In genomic region chr10:78570897-78571296, GRCm38 (mm10) we compare ENCODE assay signal across 26 mouse cellular contexts. TPM values are rescaled to one million over a fixed set of nuclear protein-coding genes. Genes with fewer than 3 reads are reported as not detected.
DNase-seq lines count a peak whose midpoint lies in the region; ATAC-seq and TF ChIP-seq lines count a peak whose summit lies in the region.
"Had no signal": no experiment of that assay in that cellular context is flagged by ENCODE, and none has a peak within 500 bp of the region (broad histone marks: within the 10 kb centered on the region; RNA-seq: fewer than 3 reads in every experiment).

No protein-coding gene starts in this region.

- H3K9me3 ChIP-seq in lung, embryonic 14.5 days (ENCODE audit: low read depth, low read length), result no peaks in the 10 kb centered on the region
- no peaks in the 10 kb centered on the region for H3K9me3 ChIP-seq in embryonic facial prominence, embryonic 15.5 days (replicated peaks)
- H3K9me3 ChIP-seq in limb, embryonic 15.5 days, result no peaks in the 10 kb centered on the region
- H3K9me3 ChIP-seq: heart, embryonic 12.5 days; neural tube, embryonic 13.5 days had no signal

- H3K27me3 ChIP-seq in lung, embryonic 14.5 days (ENCODE audit: insufficient read depth, low read length), result no peaks in the 10 kb centered on the region
- H3K27me3 ChIP-seq in embryonic facial prominence, embryonic 15.5 days, result no peaks in the 10 kb centered on the region
- H3K27me3 ChIP-seq in limb, embryonic 15.5 days, result no peaks in the 10 kb centered on the region
- no peaks in the 10 kb centered on the region for H3K27me3 ChIP-seq in heart, adult 2 months (ENCODE audit: control insufficient read depth, insufficient read depth, low read length)
- H3K27me3 ChIP-seq: heart, embryonic 12.5 days; neural tube, embryonic 13.5 days had no signal

- H3K9ac ChIP-seq in lung, embryonic 14.5 days, result no peak overlapping the region
- no peak overlapping the region for H3K9ac ChIP-seq in embryonic facial prominence, embryonic 15.5 days
- H3K9ac ChIP-seq in limb, embryonic 15.5 days, result no peak overlapping the region
- H3K9ac ChIP-seq in heart, adult 2 months (ENCODE audit: low read depth, low read length), result no peak overlapping the region
- H3K9ac ChIP-seq: heart, embryonic 12.5 days; hindbrain, embryonic 14.5 days; liver, postnatal 0 days; neural tube, embryonic 13.5 days had no signal

- peak; percentile 33 for DNase-seq in lung, embryonic 14.5 days
- DNase-seq in lung, adult 18-20 months, result no peak
- DNase-seq in heart, adult 2 months, result no peak
- no peak for DNase-seq in testis, postnatal 10 days (ENCODE audit: low spot score)
- DNase-seq: adrenal gland, adult 2 months; cerebellum, adult 9-11 months; embryo, embryonic 11 days; gastrocnemius, postnatal 36 days; heart, postnatal 14 days; kidney, postnatal 14 days; layer of hippocampus, adult 9-11 months; liver, postnatal 0 days; spleen, adult 18-20 months; thymus, postnatal 36 days had no signal

- TF ChIP-seq CTCF in lung, embryonic 14.5 days (IDR thresholded peaks at IDR 0.05; ENCODE audit: low read depth), result no peak
- no peak for TF ChIP-seq CTCF in cortical plate, adult 2 months (IDR thresholded peaks at IDR 0.05; ENCODE audit: extremely low read depth, insufficient read depth, low read length)
- no peak for TF ChIP-seq CTCF in heart, adult 2 months (IDR thresholded peaks at IDR 0.05)

- H3K27ac ChIP-seq in lung, embryonic 14.5 days (ENCODE audit: low read depth), result no peak overlapping the region
- peak overlapping the region; percentile 47 for H3K27ac ChIP-seq in cortical plate, adult 2 months (ENCODE audit: insufficient read depth, low read length)
- H3K27ac ChIP-seq in embryonic facial prominence, embryonic 15.5 days (replicated peaks), result 0 out of 2 replicates have a peak overlapping the region, but pooled peaks have one; percentile 28
- H3K27ac ChIP-seq in limb, embryonic 15.5 days, result peak overlapping the region; percentile 64
- H3K27ac ChIP-seq in heart, adult 2 months, result no peak overlapping the region
- H3K27ac ChIP-seq: hindbrain, embryonic 14.5 days; left cerebral cortex, adult 2 months; neural tube, embryonic 13.5 days had no signal

- H3K4me1 ChIP-seq in lung, embryonic 14.5 days (ENCODE audit: insufficient read depth), result peaks cover 7% of the 10 kb centered on the region; the same call in 1 of the 2 replicates
- H3K4me1 ChIP-seq in cortical plate, adult 2 months (ENCODE audit: control insufficient read depth, insufficient read depth, low read length), result peaks cover 2% of the 10 kb centered on the region
- peaks cover 19% of the 10 kb centered on the region for H3K4me1 ChIP-seq in embryonic facial prominence, embryonic 15.5 days
- H3K4me1 ChIP-seq in limb, embryonic 15.5 days, result peaks cover 19% of the 10 kb centered on the region
- peaks cover 3% of the 10 kb centered on the region for H3K4me1 ChIP-seq in heart, adult 2 months (ENCODE audit: control insufficient read depth, insufficient read depth, low read length)

- whole genome bisulfite sequencing in lung, embryonic 14.5 days, result 50% methylated on average over 2 of the region's 2 CpGs
- 46% methylated on average over 2 of the region's 2 CpGs for WGBS in embryonic facial prominence, embryonic 15.5 days
- 31% methylated on average over 2 of the region's 2 CpGs for WGBS in limb, embryonic 15.5 days
- 38% methylated on average over 2 of the region's 2 CpGs for WGBS in heart, adult 2 months

- no peak for TF ChIP-seq EP300 in heart, adult 2 months (IDR thresholded peaks at IDR 0.05; ENCODE audit: insufficient read depth, low read depth, low read length)

- no peak for TF ChIP-seq POLR2A in cortical plate, adult 2 months (IDR thresholded peaks at IDR 0.05; ENCODE audit: extremely low read depth, insufficient read depth, low read length)
- TF ChIP-seq POLR2A in heart, adult 2 months (IDR thresholded peaks at IDR 0.05; ENCODE audit: insufficient read depth, low read depth, low read length), result no peak

- ATAC-seq in lung, embryonic 14.5 days (ENCODE audit: insufficient read depth), result no peak
- ATAC-seq in embryonic facial prominence, embryonic 15.5 days (ENCODE audit: insufficient number of reproducible peaks, low FRiP score, low TSS enrichment, low read depth), result no peak
- no peak for ATAC-seq in limb, embryonic 15.5 days (ENCODE audit: insufficient number of reproducible peaks, low FRiP score, low TSS enrichment, low read depth)
- ATAC-seq: forebrain, embryonic 14.5 days; intestine, postnatal 0 days; liver, postnatal 0 days had no signal

- H3K36me3 ChIP-seq in lung, embryonic 14.5 days (ENCODE audit: insufficient read depth), result no peaks in the 10 kb centered on the region
- no peaks in the 10 kb centered on the region for H3K36me3 ChIP-seq in embryonic facial prominence, embryonic 15.5 days
- H3K36me3 ChIP-seq in limb, embryonic 15.5 days, result no peaks in the 10 kb centered on the region
- H3K36me3 ChIP-seq in heart, adult 2 months (ENCODE audit: control insufficient read depth, insufficient read depth, low read length), result no peaks in the 10 kb centered on the region
- H3K36me3 ChIP-seq: heart, embryonic 12.5 days; neural tube, embryonic 13.5 days had no signal

- no peaks in the 10 kb centered on the region for H3K79me2 ChIP-seq in heart, adult 2 months (replicated peaks; ENCODE audit: control insufficient read depth, insufficient read depth, low read length)

- H3K4me2 ChIP-seq in lung, embryonic 14.5 days, result no peak overlapping the region
- H3K4me2 ChIP-seq in embryonic facial prominence, embryonic 15.5 days (replicated peaks), result no peak overlapping the region
- no peak overlapping the region for H3K4me2 ChIP-seq in limb, embryonic 15.5 days
- H3K4me2 ChIP-seq: heart, embryonic 12.5 days; hindbrain, embryonic 14.5 days; midbrain, embryonic 11.5 days; neural tube, embryonic 13.5 days had no signal

- no peak overlapping the region for H3K4me3 ChIP-seq in lung, embryonic 14.5 days (ENCODE audit: low read depth, low read length)
- H3K4me3 ChIP-seq in cortical plate, adult 2 months (ENCODE audit: insufficient read depth, low read length), result no peak overlapping the region
- H3K4me3 ChIP-seq in embryonic facial prominence, embryonic 15.5 days (replicated peaks), result no peak overlapping the region
- H3K4me3 ChIP-seq in limb, embryonic 15.5 days, result no peak overlapping the region
- H3K4me3 ChIP-seq in heart, adult 2 months, result no peak overlapping the region
- H3K4me3 ChIP-seq: erythroblast, embryonic 14.5 days; heart, embryonic 12.5 days; left cerebral cortex, adult 2 months; neural tube, embryonic 13.5 days had no signal

- intact Hi-C loops in heart, adult 2 months (cut with DNase I), result loop anchor here (10.0 kb wide), 1 partner anchor 146 kb away; the partner anchor contains the start of gene Cstb

RNA-seq across cellular contexts. Expression of gene Ilvbl, which starts 3.2 kb away (rescaled TPM):
- 33.2 and 33.3 TPM in 2 replicates for polyA plus RNA-seq in lung, embryonic 14.5 days (2014; fragmentation: Nextera tagmentation; extraction: Ambion mirVana)
- 41.1 and 41.2 TPM in 2 replicates for polyA plus RNA-seq in cortical plate, adult 2 months (2012; rRNA removed)
- 69.2 and 75.6 TPM in 2 replicates for polyA plus RNA-seq in embryonic facial prominence, embryonic 15.5 days (2015; fragmentation: Nextera tagmentation; extraction: Ambion mirVana)
- polyA plus RNA-seq in limb, embryonic 15.5 days (2015; fragmentation: Nextera tagmentation; extraction: Ambion mirVana), result 77.0 and 86.2 TPM in 2 replicates
- total RNA-seq in heart, adult 2 months (2021), result 10 to 100 TPM; 35.4 to 48.4 TPM
- polyA plus RNA-seq in heart, adult 2 months (2012; rRNA removed), result 39.9 and 49.3 TPM in 2 replicates

RNA-seq across cellular contexts. Expression of gene Syde1, which starts 20.9 kb away (rescaled TPM):
- polyA plus RNA-seq in lung, embryonic 14.5 days (2014; fragmentation: Nextera tagmentation; extraction: Ambion mirVana), result 27.3 and 29.3 TPM in 2 replicates
- polyA plus RNA-seq in cortical plate, adult 2 months (2012; rRNA removed), result 8.9 and 9.3 TPM in 2 replicates
- 18.3 and 20.2 TPM in 2 replicates for polyA plus RNA-seq in embryonic facial prominence, embryonic 15.5 days (2015; fragmentation: Nextera tagmentation; extraction: Ambion mirVana)
- polyA plus RNA-seq in limb, embryonic 15.5 days (2015; fragmentation: Nextera tagmentation; extraction: Ambion mirVana), result 20.2 and 20.3 TPM in 2 replicates
- 10 to 100 TPM; 12.3 TPM for total RNA-seq in heart, adult 2 months (2021)
- polyA plus RNA-seq in heart, adult 2 months (2012; rRNA removed), result 17.4 and 20.9 TPM in 2 replicates

RNA-seq across cellular contexts. Expression of gene Olfr1357, which starts 47.0 kb away (rescaled TPM):
- polyA plus RNA-seq in lung, embryonic 14.5 days (2014; fragmentation: Nextera tagmentation; extraction: Ambion mirVana), result not detected in 2 replicates
- not detected in 2 replicates for polyA plus RNA-seq in cortical plate, adult 2 months (2012; rRNA removed)
- 0.09 TPM in 1 of 2 replicates, not detected in the other for polyA plus RNA-seq in embryonic facial prominence, embryonic 15.5 days (2015; fragmentation: Nextera tagmentation; extraction: Ambion mirVana)
- polyA plus RNA-seq in limb, embryonic 15.5 days (2015; fragmentation: Nextera tagmentation; extraction: Ambion mirVana), result not detected in 2 replicates
- not detected for total RNA-seq in heart, adult 2 months (2021)
- not detected in 2 replicates for polyA plus RNA-seq in heart, adult 2 months (2012; rRNA removed)
- total RNA-seq: adrenal gland, adult 2 months; gastrocnemius, postnatal 36 days; heart, postnatal 14 days; left cerebral cortex, adult 2 months; liver, adult 2 months had no signal
- polyA plus RNA-seq: adrenal gland, adult 2 months; erythroblast, embryonic 14.5 days; forebrain, embryonic 14.5 days; heart, embryonic 12.5 days; hindbrain, embryonic 14.5 days; intestine, postnatal 0 days; liver, adult 2 months; liver, postnatal 0 days; midbrain, embryonic 11.5 days; neural tube, embryonic 13.5 days had no signal

RNA-seq across cellular contexts. Expression of gene Olfr1358, which starts 53.7 kb away (rescaled TPM):
- polyA plus RNA-seq in lung, embryonic 14.5 days (2014; fragmentation: Nextera tagmentation; extraction: Ambion mirVana), result not detected in 2 replicates
- not detected in 2 replicates for polyA plus RNA-seq in cortical plate, adult 2 months (2012; rRNA removed)
- polyA plus RNA-seq in embryonic facial prominence, embryonic 15.5 days (2015; fragmentation: Nextera tagmentation; extraction: Ambion mirVana), result 0.21 TPM in 1 of 2 replicates, not detected in the other
- polyA plus RNA-seq in limb, embryonic 15.5 days (2015; fragmentation: Nextera tagmentation; extraction: Ambion mirVana), result not detected in 2 replicates
- not detected for total RNA-seq in heart, adult 2 months (2021)
- polyA plus RNA-seq in heart, adult 2 months (2012; rRNA removed), result not detected in 2 replicates
- total RNA-seq: adrenal gland, adult 2 months; gastrocnemius, postnatal 36 days; heart, postnatal 14 days; left cerebral cortex, adult 2 months; liver, adult 2 months had no signal
- polyA plus RNA-seq: adrenal gland, adult 2 months; erythroblast, embryonic 14.5 days; forebrain, embryonic 14.5 days; heart, embryonic 12.5 days; hindbrain, embryonic 14.5 days; intestine, postnatal 0 days; liver, adult 2 months; midbrain, embryonic 11.5 days; neural tube, embryonic 13.5 days had no signal

Comparison
In these comparisons a context has a peak if more than half of its experiments do, and no peak if none do; other contexts are left out.
1. H3K27ac ChIP-seq: peak in cortical plate, adult 2 months (single experiment), embryonic facial prominence, embryonic 15.5 days (single experiment) and limb, embryonic 15.5 days (single experiment); none in lung, embryonic 14.5 days (single experiment) and heart, adult 2 months (single experiment).